Mouse (Mus musculus) common myeloid progenitor, adult 5-6 weeks (primary cell): ENCODE results near the gene Rps25. TPM values are rescaled to one million over a fixed set of nuclear protein-coding genes. Genes with fewer than 3 reads are reported as not detected.
"Not testable (repeated sequence)": the region's sequence is repeated elsewhere in the genome, so short reads cannot be mapped to it uniquely, and the experiment has no call there.

Source experiments
- ATAC-seq: replicated peaks from 2 replicates; pipeline ENCODE4 v1.8.0; 2016; ENCODE audit warnings: low read depth, mild to moderate bottlenecking, moderate TSS enrichment, inconsistent platforms; ENCODE audit not compliant: poor library complexity, severe bottlenecking
- total RNA-seq: library from RNA; stranded (forward); fragments of 200-1000, 187-1606 nt; gene quantifications from 2 replicates; pipeline ENCODE4 v1.2.3, GENCODE M21; 2017

The Rps25 gene
- 2,354 and 2,766 TPM in 2 replicates for total RNA-seq

- peak; percentile 88 for ATAC-seq
Observed at GRCm38 (mm10) chr9:44406906-44407751, at the start of gene Rps25, which contains the start of gene Trappc4. Gene Rps25, plus strand, starts transcription at chr9:44407139. Gene Trappc4, minus strand, starts transcription at chr9:44407600.

DNA sequence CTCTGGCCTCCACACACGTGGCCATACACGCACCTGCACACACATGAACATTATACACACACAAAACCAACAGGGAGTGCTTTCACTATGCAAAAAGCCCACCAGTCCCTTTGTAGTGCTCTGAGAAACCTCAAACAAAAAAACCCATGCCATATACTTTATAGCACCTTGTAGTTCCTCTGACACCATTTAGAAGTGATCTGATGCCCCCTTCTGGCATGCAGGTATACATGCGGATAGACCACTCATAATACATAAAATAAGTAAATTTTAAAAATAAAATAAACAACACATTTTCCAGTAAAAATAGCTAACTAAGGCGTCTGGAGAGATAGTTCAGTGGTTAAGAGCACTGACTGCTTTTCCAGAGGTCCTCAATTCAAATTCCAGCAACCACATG, 49.7 kb upstream of the Rps25 start:
- ATAC-seq, result peak; percentile 64

- ATAC-seq, result peak; percentile 92
Observed at GRCm38 (mm10) chr9:44361190-44361917, 45.6 kb upstream of the Rps25 start, which contains the start of gene Vps11. Gene Vps11, minus strand, starts transcription at chr9:44361670.

DNA sequence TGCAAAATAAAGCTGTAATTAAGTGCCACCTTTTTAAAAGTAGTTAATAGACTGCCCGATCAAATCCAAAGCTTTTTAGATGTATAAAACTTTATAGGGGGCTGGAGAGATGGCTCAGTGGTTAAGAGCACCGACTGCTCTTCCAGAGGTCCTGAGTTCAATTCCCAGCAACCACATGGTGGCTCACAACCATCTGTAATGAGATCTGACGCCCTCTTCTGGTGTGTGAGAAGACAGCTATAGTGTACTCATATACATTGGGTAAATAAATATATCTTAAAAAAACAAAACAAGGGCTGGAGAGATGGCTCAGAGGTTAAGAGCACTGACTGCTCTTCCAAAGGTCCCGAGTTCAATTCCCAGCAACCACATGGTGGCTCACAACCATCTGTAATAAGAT, 45.0 kb upstream of the Rps25 start:
- not testable (repeated sequence) for ATAC-seq

DNA sequence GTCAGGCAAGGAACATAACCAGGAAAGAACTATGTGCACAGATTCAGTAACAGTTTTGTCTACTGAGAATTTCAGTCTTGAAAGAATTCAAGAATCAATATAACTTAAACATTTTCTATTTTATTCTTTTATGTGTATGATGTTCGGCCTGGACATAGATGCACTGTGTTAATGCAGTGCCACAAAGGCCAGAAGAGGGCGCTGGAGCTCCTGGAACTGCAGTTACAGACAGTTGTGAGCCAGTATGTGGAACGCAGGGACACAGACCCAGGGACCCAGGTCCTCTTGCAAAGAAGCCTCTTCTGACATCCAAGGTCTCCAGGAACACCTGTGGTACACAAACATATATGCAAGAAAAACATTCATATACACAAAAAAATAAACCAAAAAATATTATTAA, 42.5 kb upstream of the Rps25 start:
- ATAC-seq, result no peak

- ATAC-seq, result no peak
Observed at GRCm38 (mm10) chr9:44373386-44373785, 33.6 kb upstream of the Rps25 start.

GRCm38 (mm10) chr9:44376141-44376540, 30.8 kb upstream of the Rps25 start:
- ATAC-seq, result no peak

GRCm38 (mm10) chr9:44377335-44377734, 29.6 kb upstream of the Rps25 start:
- ATAC-seq, result not testable (repeated sequence)

GRCm38 (mm10) chr9:44378153-44378730, 28.7 kb upstream of the Rps25 start:
- ATAC-seq, result no peak

GRCm38 (mm10) chr9:44379054-44379834, 27.7 kb upstream of the Rps25 start, which contains the start of gene Hyou1:
Gene Hyou1, plus strand, starts transcription at chr9:44379490.
- peak; percentile 96 for ATAC-seq

- ATAC-seq, result no peak
Observed at GRCm38 (mm10) chr9:44379862-44380261, 27.1 kb upstream of the Rps25 start.

DNA sequence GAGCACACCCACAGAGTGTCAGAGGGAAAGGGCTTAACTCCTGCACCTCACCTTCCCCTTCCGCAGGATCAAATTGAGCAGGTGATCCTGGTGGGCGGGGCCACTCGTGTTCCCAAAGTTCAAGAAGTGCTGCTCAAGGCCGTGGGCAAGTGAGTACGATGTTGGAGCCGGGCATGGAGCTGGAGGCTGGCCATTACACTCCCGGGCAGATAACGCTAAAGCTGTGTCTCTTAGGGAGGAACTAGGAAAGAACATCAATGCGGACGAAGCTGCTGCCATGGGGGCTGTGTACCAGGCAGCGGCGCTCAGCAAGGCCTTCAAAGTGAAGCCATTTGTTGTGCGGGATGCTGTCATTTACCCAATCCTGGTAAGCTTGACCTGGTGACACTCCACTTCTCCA, 22.3 kb upstream of the Rps25 start:
- no peak for ATAC-seq

- ATAC-seq, result no peak
Observed at GRCm38 (mm10) chr9:44387221-44387620, 19.7 kb upstream of the Rps25 start.

- ATAC-seq, result peak; percentile 83
Observed at GRCm38 (mm10) chr9:44389273-44389672, 17.7 kb upstream of the Rps25 start.

DNA sequence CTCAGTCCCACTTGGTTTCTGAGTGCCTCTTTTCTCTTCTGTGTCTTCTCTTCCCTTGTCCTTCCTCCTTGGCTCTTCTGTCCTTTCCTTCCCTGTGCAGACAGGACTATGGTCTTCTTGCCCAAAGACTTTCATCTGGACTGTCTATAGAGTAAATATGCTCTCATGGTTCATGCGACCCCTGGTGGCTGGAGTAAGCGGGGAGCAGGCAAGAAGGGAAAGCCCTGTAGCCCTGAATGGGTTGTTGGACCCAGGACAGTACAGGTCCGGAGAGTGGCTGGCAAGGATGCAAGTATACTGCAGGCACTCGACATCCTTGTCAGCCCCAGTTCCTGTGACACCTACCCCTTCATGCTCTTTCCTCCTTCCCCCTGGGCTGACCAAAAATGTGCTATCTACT, 15.5 kb upstream of the Rps25 start:
- peak; percentile 84 for ATAC-seq

DNA sequence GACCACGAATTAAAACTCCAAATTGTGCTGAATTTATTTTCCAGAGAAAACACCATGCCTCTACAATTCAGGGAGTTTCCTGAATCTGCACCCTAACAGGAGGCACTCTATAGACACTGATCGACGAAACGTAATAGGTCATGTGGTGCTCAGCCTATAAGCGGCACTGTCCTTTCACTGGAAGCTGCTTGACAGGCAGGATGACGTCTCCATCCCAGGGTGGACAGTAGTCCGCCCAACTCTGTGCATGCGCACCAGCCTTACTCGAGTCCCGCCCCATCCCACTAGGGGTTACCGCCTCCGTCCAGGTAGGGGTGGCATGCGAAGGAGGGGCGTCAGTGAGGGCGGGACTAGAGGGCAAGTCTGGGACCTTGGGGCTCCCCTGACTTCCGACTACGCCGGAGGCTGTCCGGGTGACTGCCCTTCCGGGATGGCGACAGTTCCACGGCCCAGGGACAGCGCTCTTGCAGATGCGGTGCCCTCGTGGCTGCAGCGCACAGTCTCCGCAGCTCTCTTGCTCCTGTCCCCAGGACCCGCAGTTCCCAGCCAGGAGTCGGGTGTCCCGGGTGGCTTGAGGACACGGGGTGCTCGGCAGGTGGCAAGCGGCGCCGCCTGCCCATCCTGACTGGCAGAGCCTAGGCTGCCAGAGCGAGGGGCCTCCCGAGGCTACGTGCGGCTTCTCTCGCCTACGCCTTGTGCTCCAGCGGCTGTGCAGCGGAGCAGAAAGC, 10.1 kb upstream of the Rps25 start, which contains the start of gene Slc37a4:
Gene Slc37a4, plus strand, starts transcription at position 169 of the 728 bp plus-strand sequence.
- ATAC-seq, result peak; percentile 98

GRCm38 (mm10) chr9:44398087-44398486, 8.9 kb upstream of the Rps25 start:
- no peak for ATAC-seq

GRCm38 (mm10) chr9:44398551-44398950, 8.4 kb upstream of the Rps25 start:
- no peak for ATAC-seq

DNA sequence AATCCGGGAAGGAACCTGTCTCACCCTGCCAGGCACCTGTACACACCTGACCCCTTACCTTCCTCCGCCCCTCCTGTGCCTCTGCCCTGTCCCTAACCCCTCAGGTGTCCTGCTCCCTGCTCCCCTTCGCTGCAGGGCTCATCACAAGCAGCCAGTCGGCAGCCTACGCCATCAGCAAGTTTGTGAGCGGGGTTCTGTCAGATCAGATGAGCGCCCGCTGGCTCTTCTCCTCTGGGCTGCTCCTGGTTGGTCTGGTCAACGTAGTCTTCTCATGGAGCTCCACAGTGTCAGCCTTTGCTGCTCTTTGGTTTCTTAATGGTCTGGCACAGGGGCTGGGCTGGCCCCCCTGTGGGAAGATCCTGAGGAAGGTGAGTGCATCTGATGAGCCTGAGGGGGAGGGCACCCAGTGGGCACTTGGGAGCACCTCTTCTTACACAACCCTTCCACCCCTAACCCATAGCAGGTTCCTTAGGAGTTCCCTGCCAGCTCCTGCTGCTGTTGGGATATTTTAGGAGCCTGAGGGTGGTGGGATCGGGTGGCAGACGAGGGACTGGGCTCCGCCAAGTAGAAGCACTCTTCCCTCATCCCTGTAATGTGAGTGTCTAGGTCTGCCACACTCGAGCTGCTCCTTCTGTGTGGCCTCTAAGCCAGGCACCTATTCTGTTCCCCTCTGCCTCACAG, 7.7 kb upstream of the Rps25 start:
- ATAC-seq, result no peak
